Mouse (Mus musculus): ENCODE data around the gene Pola1.

DNA sequence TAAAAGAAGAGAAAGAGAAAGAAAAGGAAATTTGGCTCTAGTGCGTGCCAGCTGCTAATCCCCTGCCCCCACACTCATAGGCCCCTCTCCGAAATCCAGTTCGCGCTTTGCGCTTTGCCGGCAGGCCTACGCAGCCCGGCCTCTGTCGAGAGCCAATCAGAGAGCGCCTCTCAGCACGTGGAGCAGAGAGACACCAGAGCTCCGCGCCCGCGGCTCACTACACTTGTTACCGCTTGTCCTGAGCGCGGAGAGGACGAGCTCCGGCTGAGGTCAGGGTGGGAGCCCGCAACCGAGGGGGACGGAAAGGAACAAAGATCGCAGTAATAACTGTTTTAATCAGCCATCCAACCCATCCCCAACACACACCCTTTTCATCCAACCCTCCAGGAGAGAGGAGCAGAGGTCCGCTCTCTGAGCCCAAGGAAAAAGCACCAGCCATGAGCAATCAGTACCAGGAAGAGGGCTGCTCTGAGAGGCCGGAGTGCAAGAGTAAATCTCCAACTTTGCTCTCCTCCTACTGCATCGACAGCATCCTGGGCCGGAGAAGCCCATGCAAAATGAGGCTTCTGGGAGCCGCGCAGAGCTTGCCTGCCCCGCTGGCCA, 345.6 kb downstream of the Pola1 start, which contains the start of gene Arx:
- no peak for TF ChIP-seq EP300 (IDR thresholded peaks at IDR 0.05)
- TF ChIP-seq CTCF (IDR thresholded peaks at IDR 0.05) = no peak
